Mouse (Mus musculus): ENCODE measurements around the gene Ndufb2. TPM values are rescaled to one million over a fixed set of nuclear protein-coding genes. Genes with fewer than 3 reads are reported as not detected.

Ndufb2 gene
- polyA plus RNA-seq, 1 experiment from 2014 or later, result 423 TPM

DNA sequence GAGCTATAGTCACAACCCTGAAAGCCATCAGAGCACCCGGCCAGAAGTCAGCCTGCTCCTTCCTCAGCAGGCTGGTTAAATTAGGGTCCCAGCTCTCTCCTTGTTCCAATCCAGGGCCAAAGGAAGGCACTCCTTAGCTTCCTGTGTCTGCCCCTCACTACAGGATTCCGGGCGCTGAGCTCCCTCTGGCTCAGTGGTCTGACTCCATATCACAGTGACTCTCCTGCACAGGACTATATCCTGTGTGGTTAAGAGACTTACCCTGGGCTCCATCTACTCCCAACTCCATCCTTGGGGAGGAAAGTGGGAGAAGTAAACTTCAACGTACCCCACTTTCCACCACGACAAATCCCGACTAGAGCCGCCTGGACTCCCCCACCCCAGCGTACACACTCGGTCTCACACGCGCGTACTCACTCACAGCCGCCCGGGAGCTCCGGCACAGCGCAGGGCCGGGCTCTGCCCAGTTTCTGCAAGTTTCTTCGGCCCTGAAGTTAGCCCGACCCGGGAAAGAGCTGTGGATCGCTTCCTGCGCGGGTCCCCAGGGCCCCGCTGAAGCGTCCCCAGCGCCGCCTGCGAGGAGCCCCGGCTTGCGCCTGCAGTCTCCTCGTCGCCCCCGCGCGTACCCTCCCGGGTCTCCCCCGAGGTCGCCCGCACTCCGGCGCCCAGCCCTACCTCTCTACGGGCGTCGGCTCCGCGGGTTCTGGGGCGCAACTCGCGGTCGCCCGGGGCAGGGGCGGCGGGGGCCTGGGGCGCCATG is 35.3 kb upstream of the Ndufb2 start:
- H3K36me3 ChIP-seq (ENCODE audit: control insufficient read depth, insufficient read depth, low read length), result no peaks in the 10 kb centered on the region
- H3K4me3 ChIP-seq (ENCODE audit: low read length), result peak overlapping the region; percentile 79
- no peaks in the 10 kb centered on the region for H3K9me3 ChIP-seq (ENCODE audit: control insufficient read depth, low read length)
- ATAC-seq, result peak; percentile 70
- peak overlapping the region; percentile 84 for H3K4me2 ChIP-seq (ENCODE audit: low read depth, low read length)
- H3K27me3 ChIP-seq (replicated peaks; ENCODE audit: control insufficient read depth, insufficient read depth, low read length), result no peaks in the 10 kb centered on the region
- under 1% methylated on average over 54 of the region's 54 CpGs for WGBS
- H3K27ac ChIP-seq (ENCODE audit: low read length), result peak overlapping the region; percentile 86
- H3K9ac ChIP-seq (ENCODE audit: low read depth, low read length), result peak overlapping the region; percentile 89
- peaks cover 31% of the 10 kb centered on the region for H3K4me1 ChIP-seq (ENCODE audit: control insufficient read depth, insufficient read depth, low read length)

- Histone ChIP-seq H3K4me3 (ENCODE audit: low read length) (peak within 1 kb of the TSS; percentile 79), H3K9me3 (ENCODE audit: control insufficient read depth, low read length) (no peaks in the 10 kb centered on the region), H3K27ac (ENCODE audit: low read length) (peak within 1 kb of the TSS; percentile 86), H3K4me2 (ENCODE audit: low read depth, low read length) (peak within 1 kb of the TSS; percentile 84), H3K36me3 (ENCODE audit: control insufficient read depth, insufficient read depth, low read length) (no peaks in the 10 kb centered on the region), H3K4me1 (ENCODE audit: control insufficient read depth, insufficient read depth, low read length) (peaks cover 30% of the 10 kb centered on the region), H3K9ac (ENCODE audit: low read depth, low read length) (peak within 1 kb of the TSS; percentile 89), H3K27me3 (replicated peaks; ENCODE audit: control insufficient read depth, insufficient read depth, low read length) (no peaks in the 10 kb centered on the region)
- under 1% methylated on average over 50 of the region's 50 CpGs for WGBS
- ATAC-seq, result peak; percentile 91
These were observed 34.6 kb upstream of the Ndufb2 start, which contains the start of gene Dennd2a for GRCm38 (mm10) chr6:39557723-39558261. TSS of gene Dennd2a (minus strand) at chr6:39557867.

GRCm38 (mm10) chr6:39559276-39559939 is 33.0 kb upstream of the Ndufb2 start:
- no peaks in the 10 kb centered on the region for H3K36me3 ChIP-seq (ENCODE audit: control insufficient read depth, insufficient read depth, low read length)
- H3K9me3 ChIP-seq (ENCODE audit: control insufficient read depth, low read length), result no peaks in the 10 kb centered on the region
- H3K4me3 ChIP-seq (ENCODE audit: low read length), result no peak overlapping the region
- WGBS, result 51% methylated on average over 6 of the region's 6 CpGs
- no peak overlapping the region for H3K4me2 ChIP-seq (ENCODE audit: low read depth, low read length)
- H3K9ac ChIP-seq (ENCODE audit: low read depth, low read length), result no peak overlapping the region
- no peak overlapping the region for H3K27ac ChIP-seq (ENCODE audit: low read length)
- H3K4me1 ChIP-seq (ENCODE audit: control insufficient read depth, insufficient read depth, low read length), result peaks cover 30% of the 10 kb centered on the region
- no peaks in the 10 kb centered on the region for H3K27me3 ChIP-seq (replicated peaks; ENCODE audit: control insufficient read depth, insufficient read depth, low read length)
- no peak for ATAC-seq

DNA sequence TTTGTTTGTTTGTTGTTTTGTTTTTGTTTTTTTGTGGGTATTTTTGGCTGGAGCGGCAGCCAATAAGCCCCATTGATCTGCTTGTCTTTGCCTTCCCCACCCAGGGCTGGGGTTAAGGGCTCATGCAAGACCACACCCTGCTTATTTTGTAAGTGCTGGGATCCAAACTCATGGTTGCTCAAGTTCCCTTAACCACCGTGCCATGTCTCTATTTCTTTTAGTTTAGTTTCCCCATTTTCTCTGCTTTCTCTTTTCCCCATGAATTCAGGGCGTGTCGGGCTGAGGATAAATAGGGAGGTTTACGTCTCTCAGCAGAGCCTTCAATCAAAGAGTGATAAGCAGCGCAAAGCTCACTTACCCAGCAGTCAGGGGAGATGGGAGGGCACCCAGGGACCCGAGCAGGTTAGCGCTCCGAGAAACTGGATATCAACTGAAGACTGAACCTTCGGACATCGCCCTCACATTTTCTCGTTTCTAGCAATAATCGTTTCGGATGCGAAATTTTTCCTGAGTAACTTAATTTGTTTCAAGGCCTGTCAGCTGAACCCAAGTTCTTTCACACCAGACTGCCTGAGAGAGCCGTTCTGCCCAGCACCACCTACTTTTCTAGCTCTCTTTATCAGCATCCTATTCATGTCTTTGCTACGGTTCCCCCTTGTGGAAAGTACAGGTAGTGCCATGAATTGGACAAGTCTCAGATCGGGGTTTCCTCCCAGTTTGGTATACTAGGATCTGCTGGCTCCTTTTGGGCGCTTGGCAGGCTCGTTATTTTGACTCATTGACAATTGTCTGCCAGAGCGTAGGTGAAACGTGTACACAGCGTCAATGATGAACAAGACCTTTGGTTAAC is 30.0 kb upstream of the Ndufb2 start:
- H3K27me3 ChIP-seq (replicated peaks; ENCODE audit: control insufficient read depth, insufficient read depth, low read length), result no peaks in the 10 kb centered on the region
- no peak overlapping the region for H3K9ac ChIP-seq (ENCODE audit: low read depth, low read length)
- no peaks in the 10 kb centered on the region for H3K9me3 ChIP-seq (ENCODE audit: control insufficient read depth, low read length)
- H3K4me3 ChIP-seq (ENCODE audit: low read length), result peak overlapping the region; percentile 24; the same call in 1 of the 2 replicates
- 20% methylated on average over 23 of the region's 23 CpGs for WGBS
- peak; percentile 66 for ATAC-seq
- H3K36me3 ChIP-seq (ENCODE audit: control insufficient read depth, insufficient read depth, low read length), result no peaks in the 10 kb centered on the region
- H3K27ac ChIP-seq (ENCODE audit: low read length), result no peak overlapping the region
- H3K4me2 ChIP-seq (ENCODE audit: low read depth, low read length), result peak overlapping the region; percentile 47
- peaks cover 21% of the 10 kb centered on the region for H3K4me1 ChIP-seq (ENCODE audit: control insufficient read depth, insufficient read depth, low read length)

DNA sequence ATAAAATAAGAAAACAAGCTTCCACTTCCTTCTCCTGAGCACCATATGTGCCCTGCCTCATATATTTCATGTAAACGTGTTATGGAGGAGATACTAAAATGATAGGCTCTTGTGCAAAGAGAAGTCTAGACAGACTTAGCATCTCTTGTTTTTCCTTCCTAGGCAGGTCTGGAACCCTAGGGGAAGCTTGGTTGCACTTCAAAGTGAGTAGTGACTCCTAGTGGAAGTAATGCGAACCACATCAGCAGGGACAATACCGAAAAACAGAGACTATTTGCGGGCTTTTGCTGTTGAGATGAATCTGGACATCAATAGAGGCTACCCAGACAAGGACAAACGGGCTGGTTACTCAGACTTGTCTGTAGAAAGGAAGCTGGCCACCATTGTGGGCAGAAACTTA is 24.8 kb upstream of the Ndufb2 start:
- Histone ChIP-seq H3K4me2 (ENCODE audit: low read depth, low read length) (no peak overlapping the region), H3K4me3 (ENCODE audit: low read length) (no peak overlapping the region), H3K27ac (ENCODE audit: low read length) (no peak overlapping the region), H3K36me3 (ENCODE audit: control insufficient read depth, insufficient read depth, low read length) (no peaks in the 10 kb centered on the region), H3K9ac (ENCODE audit: low read depth, low read length) (no peak overlapping the region), H3K4me1 (ENCODE audit: control insufficient read depth, insufficient read depth, low read length) (no peaks in the 10 kb centered on the region), H3K27me3 (replicated peaks; ENCODE audit: control insufficient read depth, insufficient read depth, low read length) (no peaks in the 10 kb centered on the region), H3K9me3 (ENCODE audit: control insufficient read depth, low read length) (no peaks in the 10 kb centered on the region)
- WGBS, result 12% methylated on average over 5 of the region's 5 CpGs
- ATAC-seq, result no peak

GRCm38 (mm10) chr6:39570426-39570825 is 21.9 kb upstream of the Ndufb2 start:
- Histone ChIP-seq H3K4me3 (ENCODE audit: low read length) (no peak overlapping the region), H3K4me2 (ENCODE audit: low read depth, low read length) (no peak overlapping the region), H3K27me3 (replicated peaks; ENCODE audit: control insufficient read depth, insufficient read depth, low read length) (no peaks in the 10 kb centered on the region), H3K9me3 (ENCODE audit: control insufficient read depth, low read length) (no peaks in the 10 kb centered on the region), H3K9ac (ENCODE audit: low read depth, low read length) (no peak overlapping the region), H3K27ac (ENCODE audit: low read length) (no peak overlapping the region), H3K4me1 (ENCODE audit: control insufficient read depth, insufficient read depth, low read length) (peaks cover 8% of the 10 kb centered on the region), H3K36me3 (ENCODE audit: control insufficient read depth, insufficient read depth, low read length) (no peaks in the 10 kb centered on the region)
- WGBS, result 60% methylated on average over 3 of the region's 3 CpGs
- no peak for ATAC-seq

DNA sequence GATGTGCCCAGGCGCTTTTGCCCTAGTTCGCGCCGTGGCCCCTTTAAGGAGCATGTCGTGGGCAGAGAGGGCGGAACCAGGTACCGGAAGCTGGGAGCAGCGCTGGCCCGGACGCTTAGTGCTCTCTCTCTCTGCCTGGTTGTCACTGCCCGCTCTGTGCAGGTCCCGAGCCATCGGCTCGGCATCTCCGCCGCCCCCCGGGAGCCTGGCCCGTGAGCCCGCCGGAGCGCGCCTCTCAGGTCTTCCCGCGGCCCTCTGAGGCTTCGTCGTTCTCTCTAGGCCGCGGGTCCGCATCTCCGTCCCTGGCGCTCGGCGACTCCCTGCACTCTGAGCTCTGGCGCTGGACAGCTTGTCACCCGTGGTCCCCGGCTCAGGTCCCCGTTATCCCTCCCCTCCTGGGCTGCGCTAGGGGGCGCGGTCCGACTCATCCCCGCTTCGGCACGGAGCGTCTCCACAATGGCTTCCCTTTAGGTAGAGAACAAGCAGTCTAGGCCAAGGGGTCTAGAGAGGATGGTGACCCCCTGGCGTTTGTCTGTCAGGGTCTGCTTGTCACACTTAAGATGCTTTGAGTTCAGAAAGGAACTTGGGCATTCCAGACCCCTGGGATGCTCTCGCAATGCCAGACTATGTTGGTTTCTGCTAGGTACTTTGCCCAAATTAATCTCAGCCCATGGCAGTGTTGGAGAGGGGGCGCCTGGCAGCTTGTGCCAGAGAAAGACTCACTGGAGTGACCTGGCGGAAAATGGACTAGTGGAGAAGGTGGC is 18.4 kb upstream of the Ndufb2 start, which contains the start of gene Adck2:
Adck2 (plus strand) TSS at position 83 of the 764 bp plus-strand sequence.
- H3K27ac ChIP-seq (ENCODE audit: low read length), result peak within 1 kb of the TSS; percentile 94
- H3K4me3 ChIP-seq (ENCODE audit: low read length), result peak within 1 kb of the TSS; percentile 86
- under 1% methylated on average over 49 of the region's 49 CpGs for WGBS
- H3K4me1 ChIP-seq (ENCODE audit: control insufficient read depth, insufficient read depth, low read length), result peaks cover 8% of the 10 kb centered on the region
- no peaks in the 10 kb centered on the region for H3K36me3 ChIP-seq (ENCODE audit: control insufficient read depth, insufficient read depth, low read length)
- no peaks in the 10 kb centered on the region for H3K27me3 ChIP-seq (replicated peaks; ENCODE audit: control insufficient read depth, insufficient read depth, low read length)
- no peaks in the 10 kb centered on the region for H3K9me3 ChIP-seq (ENCODE audit: control insufficient read depth, low read length)
- peak within 1 kb of the TSS; percentile 90 for H3K9ac ChIP-seq (ENCODE audit: low read depth, low read length)
- ATAC-seq, result peak; percentile 98
- peak within 1 kb of the TSS; percentile 89 for H3K4me2 ChIP-seq (ENCODE audit: low read depth, low read length)

- peak overlapping the region; percentile 89 for H3K4me2 ChIP-seq (ENCODE audit: low read depth, low read length)
- peak overlapping the region; percentile 90 for H3K9ac ChIP-seq (ENCODE audit: low read depth, low read length)
- peaks cover 8% of the 10 kb centered on the region for H3K4me1 ChIP-seq (ENCODE audit: control insufficient read depth, insufficient read depth, low read length)
- 0 out of 2 replicates have a peak overlapping the region, but pooled peaks have one; percentile 94 for H3K27ac ChIP-seq (ENCODE audit: low read length)
- H3K27me3 ChIP-seq (replicated peaks; ENCODE audit: control insufficient read depth, insufficient read depth, low read length), result no peaks in the 10 kb centered on the region
- H3K9me3 ChIP-seq (ENCODE audit: control insufficient read depth, low read length), result no peaks in the 10 kb centered on the region
- no peaks in the 10 kb centered on the region for H3K36me3 ChIP-seq (ENCODE audit: control insufficient read depth, insufficient read depth, low read length)
- ATAC-seq, result peak; percentile 47
- H3K4me3 ChIP-seq (ENCODE audit: low read length), result peak overlapping the region; percentile 86
- WGBS, result 22% methylated on average over 10 of the region's 10 CpGs
These were observed 17.9 kb upstream of the Ndufb2 start for GRCm38 (mm10) chr6:39574555-39574869.

All from intestine, embryonic 16.5 days (tissue).